Mouse (Mus musculus): Measurements from ENCODE around the gene Hist1h2ai.
"Not testable (repeated sequence)": the region's sequence is repeated elsewhere in the genome, so short reads cannot be mapped to it uniquely, and the experiment has no call there.

Hist1h2ai gene

DNA sequence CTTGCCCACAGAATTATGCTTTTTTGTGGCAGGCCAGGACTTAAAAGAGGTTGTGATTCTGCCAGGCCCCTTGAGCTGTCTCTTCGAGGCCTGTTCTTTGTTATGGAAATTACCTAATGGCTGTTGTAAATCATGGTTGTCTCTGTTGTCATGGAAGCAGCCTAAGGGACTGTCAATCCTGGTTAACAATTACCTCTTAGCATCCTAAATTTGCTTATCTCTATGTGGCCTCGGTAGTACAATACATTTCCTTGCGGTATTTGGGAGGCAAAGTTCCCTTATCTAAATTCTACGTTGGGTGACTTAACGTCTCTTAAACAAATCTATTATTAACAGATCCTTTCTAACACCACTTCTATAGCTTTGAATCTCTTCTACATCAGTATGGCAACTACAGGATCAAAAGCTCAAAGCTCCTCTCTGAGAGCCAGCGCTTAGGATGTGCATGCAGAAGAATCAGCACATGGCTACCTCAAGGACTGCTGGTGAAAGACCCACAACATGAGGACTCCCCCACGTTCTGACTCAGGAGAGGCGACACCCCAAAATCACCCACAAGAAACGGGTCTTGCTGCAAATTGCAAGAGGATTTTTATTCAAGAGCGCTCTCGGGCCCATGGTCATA is 11.8 kb downstream of the Hist1h2ai start:
- no peak for DNase-seq (ENCODE audit: low spot score in 2 of 2)

DNA sequence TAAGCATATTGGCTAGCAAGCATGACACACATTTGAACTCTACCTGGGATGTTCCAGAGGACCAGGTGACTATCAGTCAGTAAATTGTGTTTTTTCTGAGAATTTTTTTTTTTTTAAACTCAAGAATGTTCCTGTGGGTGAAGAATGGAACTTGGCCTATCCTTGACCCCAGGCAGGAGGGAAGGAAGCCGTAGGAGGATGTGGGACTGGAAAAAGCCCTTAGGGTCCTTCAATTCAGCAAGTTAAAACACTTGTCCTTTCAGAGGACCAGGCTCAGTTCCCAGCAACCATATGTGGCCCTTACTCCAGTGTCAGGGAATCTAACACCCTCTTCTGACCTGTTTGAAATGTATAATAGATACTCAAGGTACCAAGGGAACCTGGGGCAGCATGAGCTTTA is 13.3 kb downstream of the Hist1h2ai start:
- DNase-seq (ENCODE audit: low spot score in 2 of 2): no peak

DNA sequence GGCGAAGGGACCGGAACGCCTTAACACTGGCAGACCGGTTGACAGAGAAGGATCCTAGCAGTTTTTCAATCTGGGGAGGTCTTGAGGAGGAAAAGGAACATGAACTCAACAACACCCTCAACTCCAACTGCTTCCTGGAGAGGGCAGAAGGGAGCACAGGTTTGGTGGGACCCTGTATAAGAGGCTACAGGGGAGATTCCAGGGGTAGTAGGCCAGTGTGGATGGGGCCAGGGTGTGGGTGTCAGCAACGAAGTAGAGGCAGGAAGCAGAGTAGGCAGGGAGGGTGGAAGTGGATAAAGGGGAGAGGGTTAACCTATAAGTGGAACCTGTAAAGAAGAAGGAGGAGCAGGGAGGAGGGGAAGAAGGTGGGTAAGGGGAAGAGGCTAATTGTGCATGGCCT is 17.2 kb downstream of the Hist1h2ai start:
- no peak for DNase-seq (ENCODE audit: low spot score in 2 of 2)

DNA sequence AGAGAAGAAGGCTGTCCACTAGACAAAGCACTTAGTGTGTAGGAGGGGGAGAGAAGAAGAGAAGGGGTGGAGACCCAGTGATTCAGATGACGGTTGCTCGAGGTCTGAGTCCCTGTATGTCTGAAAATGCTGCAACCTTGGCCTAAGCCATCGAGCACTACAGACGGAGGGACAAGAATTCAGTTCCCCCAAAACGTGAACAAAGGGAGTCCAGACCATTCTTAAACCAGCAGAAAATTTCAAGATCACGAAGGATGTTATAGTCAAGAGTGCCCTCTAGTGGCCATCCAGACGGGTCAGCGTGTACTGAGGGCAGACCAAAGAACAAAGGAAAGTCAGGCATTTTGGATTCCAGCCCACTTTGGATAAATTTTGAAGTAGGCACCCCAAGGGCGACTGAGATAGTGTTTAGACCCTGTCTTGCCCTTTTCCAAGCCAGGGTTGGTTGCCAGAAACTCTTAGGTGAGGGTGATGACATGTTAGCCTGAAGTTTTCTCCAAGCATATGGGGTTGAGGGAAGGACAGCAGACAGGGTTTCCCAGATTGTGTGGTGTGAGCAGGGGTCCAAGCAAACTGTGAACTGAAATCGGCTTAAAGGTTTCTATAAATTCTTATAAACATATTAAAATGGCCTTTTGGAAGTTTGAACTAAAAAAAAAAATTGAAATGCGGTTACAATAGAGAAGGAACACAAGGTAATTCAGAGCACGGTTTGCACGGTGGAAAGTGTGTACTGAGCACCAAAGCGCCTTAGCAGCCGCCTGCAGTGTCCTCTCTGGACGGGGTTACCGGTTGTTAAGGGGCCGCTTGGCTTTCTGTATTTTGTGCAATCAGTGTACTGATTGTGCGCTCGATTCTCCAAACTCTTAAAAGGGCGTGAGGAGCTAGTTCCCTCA is 18.0 kb downstream of the Hist1h2ai start:
- DNase-seq (ENCODE audit: low spot score in 2 of 2): peak; percentile 63 to 75

DNA sequence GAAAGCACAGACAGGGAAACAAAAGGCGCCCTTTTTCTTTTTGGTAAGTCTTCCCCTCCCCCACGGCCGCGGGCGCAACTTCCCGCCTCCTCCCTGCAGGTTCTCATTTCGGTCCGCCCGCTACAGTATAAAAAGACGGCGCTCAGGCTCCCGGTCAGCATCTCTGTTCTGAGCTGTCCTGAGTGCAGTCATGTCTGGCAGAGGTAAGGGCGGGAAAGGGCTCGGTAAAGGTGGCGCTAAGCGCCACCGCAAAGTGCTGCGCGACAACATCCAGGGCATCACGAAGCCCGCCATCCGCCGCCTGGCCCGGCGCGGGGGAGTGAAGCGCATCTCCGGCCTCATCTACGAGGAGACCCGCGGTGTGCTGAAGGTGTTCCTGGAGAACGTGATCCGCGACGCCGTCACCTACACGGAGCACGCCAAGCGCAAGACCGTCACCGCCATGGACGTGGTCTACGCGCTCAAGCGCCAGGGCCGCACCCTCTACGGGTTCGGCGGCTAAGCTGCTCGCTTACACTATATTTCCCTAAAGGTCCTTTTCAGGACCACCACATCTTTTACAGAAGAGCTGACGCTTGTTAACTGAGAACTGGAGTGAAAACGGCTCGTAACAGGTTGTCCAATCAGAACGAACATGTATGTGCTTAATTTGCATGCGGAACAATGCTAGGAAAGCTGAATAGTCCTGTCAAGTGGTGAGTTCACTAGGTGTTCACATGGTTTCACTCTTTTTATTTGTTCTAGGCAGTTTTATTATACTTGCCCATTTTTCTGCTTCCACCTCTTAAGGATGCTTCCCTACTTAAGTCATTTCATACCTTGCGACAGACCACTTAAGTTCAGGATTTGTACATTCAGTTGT is 18.9 kb downstream of the Hist1h2ai start, which contains the start of gene Hist1h4j:
Gene Hist1h4j (plus strand): TSS at position 159 of the 862 bp plus-strand sequence.
- DNase-seq (ENCODE audit: low spot score in 2 of 2): peak; percentile 71 to 84

DNA sequence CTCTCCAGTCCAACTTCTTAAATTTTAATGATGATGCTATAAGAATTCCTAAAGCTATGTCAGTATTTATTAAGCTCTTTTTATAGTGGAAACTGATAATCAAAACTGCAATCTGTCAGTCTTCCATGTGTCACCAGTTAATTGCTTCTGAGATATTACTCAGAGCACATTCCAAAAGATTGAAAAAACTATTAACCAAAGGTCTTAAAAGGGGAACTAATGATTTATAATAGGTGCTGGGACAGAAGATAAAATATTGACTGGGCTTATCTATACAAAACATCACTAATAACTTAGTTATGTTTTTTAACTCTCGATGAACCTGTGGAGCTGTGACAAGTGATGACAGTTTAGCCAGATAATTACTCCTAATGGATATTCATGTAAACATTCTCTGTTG is 28.8 kb downstream of the Hist1h2ai start:
- DNase-seq (ENCODE audit: low spot score in 2 of 2): no peak

DNA sequence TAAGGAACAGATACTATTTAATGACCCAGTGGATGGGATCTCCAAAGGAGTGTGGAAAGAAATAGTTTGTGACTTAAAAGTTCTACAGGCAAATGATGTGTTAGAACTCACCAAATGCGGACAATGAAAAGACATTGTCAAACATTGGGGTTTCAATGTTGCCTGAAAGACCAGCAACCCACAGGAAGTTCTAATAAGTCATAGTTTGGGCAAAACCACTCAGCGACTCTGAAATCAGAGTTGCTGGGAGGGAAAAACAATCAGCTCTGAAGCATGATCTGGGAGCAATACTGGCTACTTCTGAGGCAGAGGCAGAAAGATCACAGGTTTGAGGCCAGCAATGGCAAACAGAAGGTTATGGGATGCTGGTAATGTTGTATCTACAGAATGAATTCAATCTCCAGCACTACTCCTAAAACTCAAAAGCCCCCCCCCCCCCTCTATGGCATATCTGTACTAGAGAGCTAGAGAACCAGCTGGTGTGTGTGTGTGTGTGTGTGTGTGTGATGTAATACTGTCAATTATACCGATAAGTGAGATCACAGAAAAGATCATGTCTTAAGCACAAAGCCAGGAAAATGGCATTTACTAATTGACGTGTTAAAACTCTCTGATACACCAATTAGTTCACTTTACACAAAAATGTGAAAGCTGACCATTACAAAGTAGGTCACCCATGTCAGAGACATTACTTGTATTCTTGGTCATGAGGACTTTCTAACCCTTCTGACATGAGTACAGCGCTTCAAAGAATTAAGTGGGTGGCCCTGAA is 33.4 kb downstream of the Hist1h2ai start:
- DNase-seq (ENCODE audit: low spot score in 2 of 2): no peak

DNA sequence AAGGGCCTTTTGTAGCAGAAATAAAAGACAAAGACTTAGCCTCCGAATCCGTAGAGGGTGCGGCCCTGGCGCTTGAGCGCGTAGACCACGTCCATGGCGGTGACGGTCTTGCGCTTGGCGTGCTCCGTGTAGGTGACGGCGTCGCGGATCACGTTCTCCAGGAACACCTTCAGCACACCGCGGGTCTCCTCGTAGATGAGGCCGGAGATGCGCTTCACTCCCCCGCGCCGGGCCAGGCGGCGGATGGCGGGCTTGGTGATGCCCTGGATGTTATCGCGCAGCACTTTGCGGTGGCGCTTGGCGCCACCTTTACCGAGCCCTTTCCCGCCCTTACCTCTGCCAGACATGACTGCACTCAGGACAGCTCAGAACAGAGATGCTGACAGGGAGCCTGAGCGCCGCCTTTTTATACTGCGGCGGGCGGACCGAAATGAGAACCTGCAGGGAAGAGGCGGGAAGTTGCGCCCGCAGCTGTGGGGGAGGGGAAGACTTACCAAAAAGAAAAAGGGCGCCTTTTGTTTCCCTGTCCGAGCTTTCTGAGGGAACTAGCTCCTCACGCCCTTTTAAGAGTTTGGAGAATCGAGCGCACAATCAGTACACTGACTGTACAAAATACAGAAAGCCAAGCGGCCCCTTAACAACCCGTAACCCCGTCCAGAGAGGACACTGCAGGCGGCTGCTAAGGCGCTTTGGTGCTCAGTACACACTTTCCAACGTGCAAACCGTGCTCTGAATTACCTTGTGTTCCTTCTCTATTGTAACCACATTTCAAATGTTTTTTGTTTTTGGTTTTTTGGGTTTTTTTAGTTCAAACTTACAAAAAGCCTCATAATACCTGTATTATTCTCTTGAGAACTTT is 34.2 kb downstream of the Hist1h2ai start, which contains the start of gene Hist1h4k:
Gene Hist1h4k (minus strand): TSS at position 347 of the 859 bp plus-strand sequence.
- peak; percentile 89 to 92 for DNase-seq (ENCODE audit: low spot score in 2 of 2)

DNA sequence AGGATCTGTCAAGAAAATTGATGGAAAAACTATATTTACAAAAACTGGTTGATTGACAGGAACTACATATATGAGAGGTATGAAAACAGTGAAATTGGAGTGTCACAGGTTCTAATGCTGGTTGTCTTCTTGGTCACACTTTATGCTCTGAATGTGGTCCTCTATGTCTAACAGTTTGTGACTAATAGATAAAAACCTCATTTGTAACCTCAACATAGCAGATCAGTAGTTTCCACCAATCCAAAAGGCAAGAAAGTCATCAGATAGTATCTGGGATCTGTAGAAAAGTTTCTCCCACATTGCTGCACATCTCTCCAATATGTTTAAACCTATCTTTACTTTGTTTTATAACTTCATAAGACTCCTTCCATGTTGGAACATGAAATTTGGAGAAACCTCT is 35.2 kb downstream of the Hist1h2ai start:
- no peak for DNase-seq (ENCODE audit: low spot score in 2 of 2)

DNA sequence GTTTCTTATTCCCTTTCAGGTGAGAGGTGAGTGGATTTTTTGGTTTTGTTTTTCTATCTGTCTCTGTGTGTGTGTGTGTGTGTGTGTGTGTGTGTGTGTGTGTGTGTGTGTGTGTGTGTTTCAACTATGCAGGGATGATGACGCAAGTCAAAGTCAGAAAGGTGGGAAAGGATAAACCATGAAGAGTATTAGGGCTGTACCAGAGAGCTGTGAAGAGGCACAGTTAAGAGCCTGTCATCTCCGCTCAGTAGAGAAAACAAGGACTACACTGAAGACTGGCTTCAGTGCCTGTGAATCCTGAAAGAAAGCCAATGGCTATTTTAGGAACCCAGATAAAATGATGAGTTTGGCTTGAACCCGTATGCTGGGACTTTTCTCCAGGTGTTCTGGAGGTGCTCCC is 35.6 kb downstream of the Hist1h2ai start:
- DNase-seq (ENCODE audit: low spot score in 2 of 2): no peak

DNA sequence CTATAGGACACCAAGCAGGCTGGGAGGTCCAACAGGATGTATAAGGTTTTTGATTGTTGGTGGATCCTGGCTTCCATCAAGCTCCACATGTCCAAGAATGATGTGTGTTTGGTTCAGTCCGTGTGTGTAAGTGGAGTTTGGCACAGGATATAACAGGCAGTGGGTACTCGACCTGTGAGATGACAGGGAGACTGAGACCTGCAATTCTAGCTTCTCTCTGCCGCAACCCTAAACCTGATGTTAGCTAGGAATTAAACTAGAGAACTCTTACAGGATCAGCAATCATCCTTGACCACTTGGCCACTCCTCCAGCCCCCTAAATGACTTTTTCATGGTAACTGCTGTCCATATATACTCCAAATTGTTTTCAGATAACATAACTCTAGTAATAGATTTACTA is 36.1 kb downstream of the Hist1h2ai start:
- DNase-seq (ENCODE audit: low spot score in 2 of 2): no peak

DNA sequence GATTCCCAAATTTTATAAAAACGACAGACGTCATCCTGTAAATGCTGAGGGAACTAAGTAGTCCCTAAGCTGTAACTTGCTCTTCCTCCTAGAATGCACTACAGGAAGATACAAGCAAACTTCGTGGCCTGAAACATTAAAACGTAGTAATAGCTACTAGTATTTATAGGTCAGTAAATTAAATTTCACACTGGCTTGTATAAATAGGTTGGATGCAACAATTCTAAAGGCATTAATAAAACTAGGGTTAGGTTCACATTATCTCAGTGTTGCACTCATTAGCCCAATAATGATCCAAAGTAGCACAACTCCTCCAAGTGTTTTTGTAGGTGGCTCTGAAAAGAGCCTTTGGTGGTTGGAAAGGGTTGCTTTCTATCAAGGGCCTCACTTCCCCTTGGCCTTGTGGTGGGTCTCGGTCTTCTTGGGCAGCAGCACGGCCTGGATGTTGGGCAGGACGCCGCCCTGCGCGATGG is 36.9 kb downstream of the Hist1h2ai start:
- DNase-seq (ENCODE audit: low spot score in 2 of 2): no peak

DNA sequence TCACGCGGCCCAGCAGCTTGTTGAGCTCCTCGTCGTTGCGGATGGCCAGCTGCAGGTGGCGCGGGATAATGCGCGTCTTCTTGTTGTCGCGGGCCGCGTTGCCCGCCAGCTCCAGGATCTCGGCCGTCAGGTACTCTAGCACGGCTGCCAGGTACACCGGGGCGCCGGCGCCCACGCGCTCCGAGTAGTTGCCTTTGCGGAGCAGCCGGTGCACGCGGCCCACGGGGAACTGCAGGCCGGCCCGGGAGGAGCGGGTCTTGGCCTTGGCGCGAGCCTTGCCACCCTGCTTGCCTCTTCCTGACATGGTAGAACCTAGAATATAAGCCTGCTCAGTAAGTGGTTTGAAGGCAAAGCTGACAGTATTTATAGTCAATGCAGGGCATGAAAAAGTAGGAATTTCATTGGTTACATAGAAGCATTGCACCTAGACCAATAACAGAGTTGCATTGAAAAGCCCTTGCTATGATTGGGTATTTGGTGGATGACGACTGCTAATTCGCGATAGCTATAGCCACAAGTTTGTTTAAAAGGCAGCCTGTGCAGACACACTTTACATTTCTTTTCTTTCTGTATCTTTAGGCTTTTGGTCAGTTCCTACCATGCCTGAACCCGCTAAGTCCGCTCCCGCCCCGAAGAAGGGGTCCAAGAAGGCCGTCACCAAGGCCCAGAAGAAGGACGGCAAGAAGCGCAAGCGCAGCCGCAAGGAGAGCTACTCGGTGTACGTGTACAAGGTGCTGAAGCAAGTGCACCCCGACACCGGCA is 37.5 kb downstream of the Hist1h2ai start, which contains the start of the genes Hist1h2ak and Hist1h2bn:
Gene Hist1h2ak (minus strand): TSS at position 304 of the 762 bp plus-strand sequence.
Gene Hist1h2bn (plus strand): TSS at position 600 of the 762 bp plus-strand sequence.
- DNase-seq (ENCODE audit: low spot score in 2 of 2): peak in 1 of 2 experiments; percentile 50

DNA sequence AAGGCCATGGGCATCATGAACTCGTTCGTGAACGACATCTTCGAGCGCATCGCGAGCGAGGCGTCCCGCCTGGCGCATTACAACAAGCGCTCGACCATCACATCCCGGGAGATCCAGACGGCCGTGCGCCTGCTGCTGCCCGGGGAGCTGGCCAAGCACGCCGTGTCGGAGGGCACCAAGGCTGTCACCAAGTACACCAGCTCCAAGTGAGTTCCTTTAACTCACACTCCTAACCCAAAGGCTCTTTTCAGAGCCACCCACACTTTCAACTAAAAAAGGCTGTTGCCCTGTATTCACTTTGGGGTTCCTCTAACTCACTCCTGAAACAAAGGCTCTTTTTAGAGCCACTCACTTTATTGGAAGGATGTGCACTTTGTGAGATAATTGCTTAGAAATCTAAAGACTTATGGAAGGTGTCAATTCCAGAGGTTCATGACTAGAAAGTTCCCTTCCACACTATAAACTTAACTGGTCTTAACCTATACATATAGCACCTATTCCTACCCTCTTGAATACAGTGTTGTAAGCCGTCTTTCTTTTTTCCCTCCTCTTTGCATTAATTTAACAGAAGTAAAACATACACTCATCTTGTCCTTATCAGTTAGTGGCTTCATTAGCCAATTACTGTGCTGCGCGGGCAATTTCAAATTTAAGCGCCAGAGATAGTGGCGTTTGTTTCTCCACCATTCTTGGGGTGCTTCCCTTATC is 38.2 kb downstream of the Hist1h2ai start:
- DNase-seq (ENCODE audit: low spot score in 2 of 2): not testable (repeated sequence)

DNA sequence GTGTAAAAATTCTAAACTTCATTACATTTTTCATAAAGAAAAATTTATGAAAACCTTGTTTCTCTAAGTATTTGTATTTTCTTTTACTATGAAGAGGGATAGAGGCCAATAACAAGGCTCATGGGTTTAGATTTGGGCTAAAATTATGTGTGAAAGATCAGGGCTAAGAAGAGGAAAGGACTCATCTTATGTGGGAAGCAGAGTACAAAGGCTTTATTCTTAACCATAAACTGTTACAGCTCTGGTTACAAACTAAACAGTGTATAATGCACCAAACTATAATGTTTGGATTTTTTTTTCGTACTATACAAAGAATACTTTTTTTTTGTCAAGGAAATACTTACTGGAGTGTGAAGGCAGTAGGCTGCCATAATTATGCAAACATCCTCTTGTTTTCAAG is 39.5 kb downstream of the Hist1h2ai start:
- DNase-seq (ENCODE audit: low spot score in 2 of 2): no peak
